Mouse (Mus musculus): ENCODE measurements at regions not wholly inside any gene's neighbourhood (a gene's known extent, or its start where the extent isn't known, plus 50 kb on each side); places are given as distances from the start of the nearest gene placed in this dataset.

DNA sequence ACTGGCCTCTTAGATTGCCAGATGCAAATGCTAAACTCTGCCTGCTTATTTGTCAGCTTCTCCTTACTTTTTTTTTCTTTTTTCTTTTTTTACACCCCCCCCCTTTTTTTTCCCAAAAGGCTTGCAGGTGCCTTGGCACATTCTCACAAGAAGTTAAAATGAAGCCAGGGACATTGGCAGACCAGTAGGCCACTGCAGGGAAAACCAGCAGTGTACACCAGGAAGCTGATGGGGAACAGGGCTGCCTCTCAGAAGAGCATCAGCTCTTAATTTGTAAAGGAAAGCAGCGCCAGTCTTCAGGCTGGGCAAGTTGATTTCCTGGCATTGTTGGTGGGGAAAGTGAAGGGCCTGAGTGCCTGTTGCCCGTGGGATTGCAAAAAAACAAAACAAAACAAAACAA is 83.3 kb downstream of the Gadd45g start:
- intact Hi-C loops (cut with DNase I), result no loop called here
- DNase-seq, result no peak

DNA sequence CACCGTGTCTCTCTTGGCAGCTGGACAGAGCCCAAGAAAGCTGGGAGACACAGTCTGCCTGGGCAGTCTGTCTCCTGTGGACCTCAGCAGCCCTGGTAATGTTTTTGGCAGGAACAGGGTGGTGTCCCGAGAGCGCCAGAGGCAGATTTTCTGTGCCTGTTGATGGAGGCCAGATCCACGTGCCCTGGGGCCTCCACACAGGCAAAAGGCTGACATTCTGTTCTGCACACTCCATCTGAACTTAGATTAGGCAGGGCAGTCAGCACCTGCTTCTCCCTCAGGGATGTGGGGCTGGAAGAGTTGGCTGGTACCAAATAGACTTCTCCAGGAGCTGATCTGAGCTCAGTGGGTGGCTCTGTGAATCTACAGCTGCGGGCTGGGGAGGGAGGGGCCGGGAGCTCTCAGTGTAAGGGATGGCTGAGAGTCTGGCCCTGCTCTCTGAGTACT is 83.8 kb downstream of the Gadd45g start:
- intact Hi-C loops (cut with DNase I), result no loop called here

DNA sequence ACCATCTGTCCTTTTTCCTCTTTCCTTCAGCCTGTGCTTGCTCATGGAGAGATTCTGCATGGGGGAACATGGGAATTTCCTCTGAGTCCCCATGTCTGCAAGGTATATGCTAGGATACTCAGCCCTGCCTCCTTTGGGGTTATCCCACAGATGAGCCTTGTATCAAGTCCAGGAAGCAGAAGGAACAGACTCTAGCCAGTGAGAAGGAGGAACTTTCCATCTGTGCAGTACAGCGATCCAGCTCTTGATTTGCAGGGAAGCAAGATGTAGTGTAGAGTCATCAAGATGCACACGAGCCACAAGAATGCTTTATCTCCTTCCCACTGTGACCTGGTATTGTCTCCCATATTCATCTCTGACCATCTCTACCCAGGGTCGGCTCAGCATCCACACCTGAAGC is 84.5 kb downstream of the Gadd45g start:
- no peak for DNase-seq
- intact Hi-C loops (cut with DNase I), result no loop called here

More for the DNA sequence above, 83.8 kb downstream of the Gadd45g start:
- DNase-seq, result peak; percentile 49 to 61

DNA sequence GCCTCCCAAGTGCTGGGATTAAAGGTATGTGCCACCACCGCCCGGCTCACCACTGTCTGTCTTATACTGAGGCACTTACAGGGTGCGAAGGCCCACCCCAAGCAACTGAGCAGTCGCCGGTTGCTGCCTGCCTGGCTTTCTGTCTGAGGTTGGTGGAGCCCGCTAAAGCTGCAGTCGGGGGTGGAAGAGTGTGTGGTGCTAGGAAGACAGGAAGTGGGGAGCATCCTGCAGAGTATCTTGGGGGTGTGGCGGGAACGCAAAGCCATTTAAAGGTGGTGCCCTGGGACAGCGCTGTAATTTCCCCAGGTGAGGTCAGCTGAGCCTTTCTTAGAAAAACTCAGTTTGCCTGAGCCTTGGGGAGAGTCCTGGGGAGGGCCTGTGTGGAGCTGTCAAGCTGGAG is 89.3 kb downstream of the Gadd45g start:
- intact Hi-C loops (cut with DNase I), result no loop called here
- DNase-seq, result no peak

DNA sequence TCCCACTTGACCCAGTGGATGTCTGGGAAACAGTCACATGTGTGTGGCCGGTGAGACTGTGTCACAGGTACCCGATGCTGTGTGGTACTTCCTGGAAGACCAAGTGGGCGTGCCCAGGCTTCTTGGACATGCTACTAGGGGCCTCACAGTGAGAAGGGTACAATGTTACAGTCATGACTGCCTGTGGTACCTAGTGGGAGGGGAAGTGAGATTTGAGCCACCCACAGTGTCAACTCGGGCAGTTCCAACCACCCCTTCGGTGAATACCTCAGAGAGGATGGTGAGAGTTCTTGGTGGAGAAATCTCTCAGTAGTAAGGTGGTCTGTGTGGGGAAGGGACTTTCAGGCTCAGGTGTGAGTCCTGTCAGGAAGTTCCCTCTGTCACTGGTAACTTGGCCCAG is 90.0 kb downstream of the Gadd45g start:
- intact Hi-C loops (cut with DNase I), result no loop called here
- no peak for DNase-seq

DNA sequence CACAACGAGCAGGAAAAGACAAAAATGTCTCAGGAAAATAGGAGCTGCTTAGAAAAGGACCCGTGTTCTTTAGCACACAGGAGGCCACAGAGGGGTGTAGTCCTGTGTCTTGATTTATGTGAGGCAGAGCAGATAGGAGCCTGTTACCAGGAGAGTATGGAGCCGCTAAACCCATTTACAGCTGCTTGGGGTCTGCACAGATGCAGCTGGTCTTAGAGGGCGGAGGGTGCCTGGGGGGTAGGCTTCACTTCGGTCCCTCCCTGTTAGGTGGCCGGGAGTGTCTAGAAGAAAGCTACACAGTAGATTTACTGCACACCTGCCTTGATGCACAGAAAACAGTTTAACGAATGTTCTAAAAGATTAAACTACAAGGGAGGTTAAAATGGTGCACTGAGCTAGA is 91.4 kb downstream of the Gadd45g start:
- intact Hi-C loops (cut with DNase I), result no loop called here

DNA sequence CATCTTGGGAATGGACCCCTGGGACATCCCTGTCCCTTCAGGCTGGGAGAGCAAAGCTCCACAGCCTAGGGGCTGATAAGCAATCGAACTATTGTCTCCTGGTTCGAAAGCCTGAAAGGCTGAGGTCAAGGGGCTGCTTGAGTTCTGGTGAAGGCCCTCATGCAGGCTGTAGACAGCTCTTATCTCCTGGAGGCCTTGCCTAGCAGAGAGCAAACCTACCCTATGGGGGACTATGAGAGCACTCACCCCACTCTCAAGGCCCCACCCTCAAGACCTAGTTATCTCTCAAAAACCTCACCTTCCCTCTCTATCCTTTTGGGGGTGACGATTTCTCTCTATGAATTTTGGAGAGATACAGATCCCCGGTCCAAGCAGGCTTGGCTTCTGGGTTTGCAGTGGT is 92.8 kb downstream of the Gadd45g start:
- DNase-seq, result no peak
- intact Hi-C loops (cut with DNase I), result no loop called here

More for the DNA sequence above, 91.4 kb downstream of the Gadd45g start:
- DNase-seq, result no peak

DNA sequence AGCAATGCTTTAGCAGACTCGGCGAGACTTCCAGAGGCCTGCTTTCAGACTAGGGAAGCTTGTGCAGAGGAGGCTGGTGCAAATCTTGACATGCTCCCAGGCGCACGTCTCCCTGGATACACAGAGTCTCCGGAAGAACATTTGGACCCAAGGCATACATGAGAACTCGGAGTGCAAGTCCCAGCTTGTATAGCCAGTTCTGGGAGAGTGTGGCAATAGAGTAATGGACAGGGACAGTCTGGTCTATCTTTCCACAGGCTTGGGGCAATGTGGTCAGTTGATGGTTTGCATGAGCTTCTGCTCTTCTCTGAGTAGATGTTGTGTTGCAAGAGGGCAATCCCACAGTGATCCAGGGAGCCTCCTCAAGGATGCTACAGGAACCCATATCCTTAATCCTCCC is 93.2 kb downstream of the Gadd45g start:
- no peak for DNase-seq

DNA sequence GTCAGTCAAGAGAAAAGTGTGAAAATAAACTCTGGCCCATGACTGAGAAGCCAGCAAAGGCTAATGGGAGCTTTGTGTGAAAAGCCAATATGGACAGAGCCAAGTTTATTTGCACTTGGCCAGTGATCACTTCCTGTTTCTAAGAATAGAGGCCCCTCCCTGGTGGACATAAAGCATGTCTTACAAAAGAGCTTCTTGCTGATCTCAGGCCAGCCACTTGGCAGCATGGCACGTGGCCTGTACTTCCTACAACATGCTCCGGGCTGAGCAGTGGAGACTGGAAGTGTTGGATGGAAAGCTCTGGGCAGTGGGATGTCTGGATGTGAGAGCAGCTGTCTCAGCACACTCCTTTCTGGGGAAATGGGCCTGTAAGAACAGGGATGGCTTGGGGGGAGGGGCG is 99.7 kb downstream of the Gadd45g start:
- intact Hi-C loops (cut with DNase I), result no loop called here
- DNase-seq, result peak in 1 of 2 experiments; percentile 16

More for the DNA sequence above, 93.2 kb downstream of the Gadd45g start:
- intact Hi-C loops (cut with DNase I), result no loop called here

DNA sequence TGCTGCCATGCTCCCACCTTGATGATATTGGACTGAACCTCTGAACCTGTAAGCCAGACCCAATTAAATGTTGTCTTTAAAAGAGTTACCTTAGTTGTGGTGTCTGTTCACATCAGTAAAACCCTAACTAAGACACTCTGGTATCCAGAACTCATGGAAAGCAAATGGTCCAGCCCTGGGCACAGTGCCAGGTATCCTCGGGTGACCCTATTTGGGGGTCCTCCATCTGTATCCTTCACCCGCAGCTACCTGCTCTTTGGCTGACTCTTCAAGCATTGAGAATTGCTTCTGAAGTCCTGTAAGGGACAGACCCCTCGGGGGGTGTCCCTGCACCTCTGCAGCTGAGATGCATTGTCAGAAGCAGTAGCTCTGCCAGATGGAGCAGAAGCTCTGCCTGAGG is 102.4 kb downstream of the Gadd45g start:
- intact Hi-C loops (cut with DNase I), result no loop called here
- DNase-seq, result no peak

DNA sequence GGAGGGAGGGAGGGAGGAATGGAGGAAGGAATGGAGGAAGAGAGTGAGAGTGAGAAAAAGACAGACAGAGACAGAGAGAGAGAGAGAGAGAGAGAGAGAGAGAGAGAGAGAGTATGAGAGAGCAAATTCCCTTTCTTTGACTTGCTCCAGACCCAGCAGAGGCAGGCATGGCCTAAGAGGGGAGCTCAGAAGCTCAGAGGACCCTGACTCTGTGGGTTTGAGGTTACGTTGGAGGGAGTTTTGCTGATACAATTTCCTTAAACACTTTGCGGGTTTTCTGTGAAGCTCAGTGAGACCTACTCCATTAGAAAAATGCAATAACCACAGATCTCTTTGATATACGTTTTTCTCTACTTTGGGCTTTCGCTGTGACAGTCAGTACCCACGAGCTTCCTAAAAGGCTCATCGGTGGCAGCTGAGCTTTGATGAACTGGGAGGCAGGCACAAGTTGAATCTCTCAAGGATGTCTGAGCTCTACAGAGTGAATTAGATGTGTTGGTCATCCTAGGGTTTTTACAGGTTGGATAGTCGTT is 105.1 kb downstream of the Gadd45g start:
- no peak for DNase-seq
- intact Hi-C loops (cut with DNase I), result no loop called here

DNA sequence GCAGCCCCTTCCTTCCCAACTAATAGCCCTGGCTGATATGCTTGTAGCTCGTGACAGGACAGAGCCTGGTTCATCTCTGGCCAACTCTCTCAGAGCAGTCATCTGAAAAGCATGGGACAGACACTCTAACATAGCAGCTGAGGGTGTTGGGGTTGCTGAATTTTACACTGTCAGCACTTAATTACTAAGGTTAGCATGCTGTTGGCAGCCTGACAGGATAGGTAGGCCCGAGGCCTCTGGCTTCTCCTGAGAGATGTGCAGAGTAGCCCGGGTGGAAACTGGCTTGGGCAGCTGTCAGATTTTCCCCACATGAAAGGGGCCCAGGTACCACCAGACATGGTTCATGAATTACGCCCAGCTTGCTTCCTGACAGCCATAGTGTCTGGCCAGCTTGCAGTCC is 106.6 kb downstream of the Gadd45g start:
- intact Hi-C loops (cut with DNase I), result no loop called here
- no peak for DNase-seq

DNA sequence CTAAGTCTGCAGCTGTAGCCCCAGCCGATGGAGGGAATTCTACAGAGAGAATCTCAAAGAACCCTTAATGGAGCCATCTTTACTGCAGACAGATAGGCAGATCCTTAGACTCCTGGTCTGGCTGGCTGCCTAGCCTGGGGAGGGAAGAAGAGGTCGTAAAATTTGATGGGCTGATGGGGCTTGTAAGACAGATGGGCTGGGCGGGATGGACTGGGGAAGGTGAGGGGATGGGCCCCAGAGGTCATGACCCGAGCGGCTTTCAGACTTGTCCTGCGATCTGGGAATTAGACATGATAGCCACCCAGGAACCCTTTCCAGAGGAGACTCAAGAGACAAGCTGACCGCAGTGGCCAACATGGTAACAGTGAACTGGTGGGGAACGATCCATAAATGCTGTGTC is 107.1 kb downstream of the Gadd45g start:
- intact Hi-C loops (cut with DNase I), result no loop called here
- DNase-seq, result no peak

DNA sequence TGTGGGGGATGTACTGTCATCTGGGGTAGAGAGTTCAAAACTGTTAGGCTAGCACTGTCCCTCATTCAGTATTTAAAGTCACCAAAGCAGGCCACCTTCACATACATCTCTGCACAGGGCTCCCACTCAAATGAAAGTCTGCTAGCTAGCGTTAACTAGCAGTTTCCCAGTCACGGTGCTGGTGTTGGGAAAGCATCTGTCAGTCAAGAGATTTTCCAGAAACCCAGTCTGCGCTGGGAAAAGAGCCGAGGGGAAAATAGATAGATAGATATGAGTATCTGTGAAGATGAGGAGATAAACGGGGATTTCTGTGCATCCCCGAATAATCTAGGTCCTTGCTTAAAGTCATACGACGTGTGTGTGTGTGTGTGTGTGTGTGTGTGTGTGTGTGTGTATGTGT is 110.6 kb downstream of the Gadd45g start:
- no peak for DNase-seq
- intact Hi-C loops (cut with DNase I), result no loop called here

DNA sequence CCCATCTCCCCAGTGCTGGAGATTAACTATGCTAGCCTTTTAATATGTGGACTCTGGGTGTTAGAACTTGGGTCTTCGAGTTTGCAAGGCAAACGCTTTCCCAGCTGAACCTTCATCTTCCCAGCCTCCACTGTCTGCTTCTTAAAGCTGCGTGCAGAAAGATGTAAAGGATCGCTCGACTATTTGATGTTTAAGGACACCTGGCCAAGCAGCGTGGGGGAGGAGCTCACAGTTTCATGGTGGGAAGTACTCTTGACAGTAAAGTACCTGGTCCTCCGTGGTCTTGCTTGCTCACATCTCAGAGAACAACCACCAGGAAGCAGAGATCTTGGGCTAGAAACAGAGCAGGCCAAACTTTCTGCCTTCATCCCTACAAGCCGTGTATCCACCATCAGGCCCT is 113.1 kb downstream of the Gadd45g start:
- intact Hi-C loops (cut with DNase I), result no loop called here
- DNase-seq, result no peak

DNA sequence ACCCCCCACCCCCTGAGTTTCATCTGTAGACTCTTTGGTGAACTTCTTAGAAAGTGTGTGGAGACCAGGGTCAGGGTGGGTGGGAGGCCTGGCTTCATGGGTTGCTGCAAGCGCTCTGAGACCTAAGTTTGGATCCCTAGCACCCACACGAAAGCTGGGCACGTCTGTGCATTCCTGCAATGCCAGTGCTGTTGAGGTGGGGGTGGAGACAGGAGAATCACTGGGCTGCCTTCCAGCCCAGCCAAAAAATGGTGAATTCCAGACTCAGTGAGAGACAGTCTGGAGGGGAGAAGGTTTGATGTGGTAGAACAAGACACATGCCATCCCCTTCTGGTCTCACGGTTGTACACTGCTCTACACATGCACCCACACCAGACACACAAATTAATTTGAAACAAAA is 113.8 kb downstream of the Gadd45g start:
- intact Hi-C loops (cut with DNase I), result no loop called here
- DNase-seq, result no peak

DNA sequence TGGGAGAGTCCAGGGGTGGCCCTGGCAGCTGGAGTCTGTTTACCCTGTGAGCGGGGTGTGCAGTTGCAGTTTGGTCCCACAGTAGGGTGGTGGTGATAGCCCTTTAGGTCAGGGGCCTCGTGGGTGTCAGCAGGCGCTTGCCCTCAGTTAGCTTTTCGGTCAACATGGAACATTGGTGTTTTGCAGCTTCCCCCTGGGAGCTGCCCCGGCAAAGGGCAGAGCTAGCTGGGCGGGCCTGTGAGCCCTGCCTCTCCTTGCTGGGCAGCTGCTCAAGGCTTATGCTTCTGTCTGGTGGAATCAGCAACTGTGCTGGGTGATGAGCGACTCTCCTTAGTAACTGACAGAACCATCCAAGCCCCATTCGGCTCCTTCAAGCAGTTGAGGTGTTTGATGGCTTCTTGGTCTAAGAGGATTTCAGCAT is 115.7 kb downstream of the Gadd45g start:
- DNase-seq, result peak; percentile 30 to 45
- intact Hi-C loops (cut with DNase I), result no loop called here

DNA sequence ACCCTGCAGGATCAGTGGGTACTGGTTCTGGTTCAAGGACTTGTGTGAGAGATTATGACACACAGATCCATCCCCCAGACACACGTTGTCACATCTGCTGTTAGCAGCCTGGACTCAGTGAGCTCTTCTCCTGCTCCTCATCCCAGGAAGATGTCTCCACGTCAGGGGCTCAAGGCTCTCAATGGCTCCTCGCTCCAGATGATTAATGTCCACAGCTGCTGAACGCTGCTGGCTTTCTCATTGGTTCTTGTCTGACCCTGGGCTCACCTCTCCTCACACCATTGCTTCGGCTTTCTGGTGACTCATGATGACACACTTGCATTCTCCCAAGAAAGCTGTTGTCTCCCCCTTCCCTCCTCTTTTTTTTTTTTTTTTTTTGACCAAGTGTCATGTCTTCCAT is 116.2 kb downstream of the Gadd45g start:
- no peak for DNase-seq
- intact Hi-C loops (cut with DNase I), result no loop called here

DNA sequence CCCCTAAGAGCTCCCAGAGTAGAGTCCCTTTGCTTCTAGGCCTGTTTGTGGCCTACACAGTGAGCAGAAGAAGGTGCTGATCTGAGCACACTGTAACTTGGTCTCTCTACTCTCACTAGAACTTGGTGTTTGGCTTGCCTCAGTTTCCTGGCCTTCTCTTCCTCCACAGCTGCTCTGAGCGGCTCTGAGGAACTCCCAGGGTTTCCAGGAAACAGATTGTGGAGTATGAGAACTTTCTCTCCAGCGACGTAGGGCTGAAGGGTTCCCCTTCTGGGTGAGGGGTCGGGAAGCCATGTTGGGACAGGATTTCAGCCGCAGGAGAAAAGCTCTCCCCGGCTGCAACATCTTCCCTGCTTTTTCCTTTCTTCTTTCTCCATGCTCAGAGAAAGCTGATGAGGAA is 117.5 kb downstream of the Gadd45g start:
- no peak for DNase-seq
- intact Hi-C loops (cut with DNase I), result no loop called here

DNA sequence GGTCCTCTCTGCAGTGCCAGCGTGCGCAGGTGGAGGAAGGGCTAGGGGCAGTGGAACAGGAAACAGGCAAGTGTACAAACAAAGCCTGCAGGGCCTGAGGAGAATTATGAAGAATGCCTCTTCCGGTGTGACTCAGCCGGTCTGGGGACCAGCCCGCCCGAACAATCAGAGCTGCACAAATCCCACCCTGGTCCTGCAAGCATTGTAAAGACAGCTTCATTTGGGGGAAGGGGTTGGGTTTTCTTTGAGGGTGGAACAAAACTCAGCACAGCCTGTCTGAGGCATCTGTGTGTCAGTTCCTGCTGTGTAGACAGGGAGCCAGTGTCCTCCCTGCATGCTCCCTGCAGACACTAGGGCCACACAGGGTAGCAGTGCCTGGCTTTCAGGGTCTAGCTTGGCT is 117.9 kb downstream of the Gadd45g start:
- intact Hi-C loops (cut with DNase I), result no loop called here
- no peak for DNase-seq

DNA sequence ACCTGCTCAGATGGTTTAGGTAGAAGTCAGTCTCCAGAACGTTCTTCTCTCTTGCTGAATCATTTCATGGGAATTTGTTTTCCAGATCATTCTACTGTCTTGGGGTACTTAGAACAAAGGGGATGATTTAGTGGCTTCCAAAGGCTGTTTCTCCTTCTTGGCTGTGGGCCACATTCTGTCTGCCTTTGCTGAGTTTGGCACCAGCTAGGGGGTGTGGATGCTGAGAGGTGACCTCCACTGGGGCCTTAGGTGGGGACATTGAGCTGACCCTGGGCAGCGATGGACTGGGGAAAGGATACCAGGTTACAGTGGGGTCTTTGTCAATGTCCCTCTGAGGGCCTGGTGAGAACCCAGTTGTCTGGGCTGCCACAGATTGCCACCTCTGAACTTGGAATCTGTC is 118.4 kb downstream of the Gadd45g start:
- intact Hi-C loops (cut with DNase I), result no loop called here
- no peak for DNase-seq

DNA sequence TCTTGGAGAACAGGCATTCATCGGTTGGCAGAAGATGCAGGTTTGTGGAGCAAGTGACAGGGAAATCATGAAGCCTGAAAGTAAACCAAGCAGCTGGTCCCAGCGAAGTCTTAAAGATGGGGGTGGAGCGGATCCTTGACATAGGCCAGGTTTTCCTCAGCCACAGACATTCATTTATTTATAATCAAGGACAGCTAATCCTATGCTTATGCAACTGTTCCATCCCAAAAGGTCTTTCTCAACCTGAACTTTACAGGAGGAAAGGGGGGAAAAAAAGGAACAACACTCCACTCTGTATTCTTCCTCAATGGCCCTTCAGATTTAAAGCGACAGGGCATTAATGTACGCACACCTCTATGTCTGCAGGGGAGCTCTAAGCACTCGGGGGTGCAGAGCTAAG is 121.6 kb downstream of the Gadd45g start:
- no peak for DNase-seq
- intact Hi-C loops (cut with DNase I), result no loop called here

DNA sequence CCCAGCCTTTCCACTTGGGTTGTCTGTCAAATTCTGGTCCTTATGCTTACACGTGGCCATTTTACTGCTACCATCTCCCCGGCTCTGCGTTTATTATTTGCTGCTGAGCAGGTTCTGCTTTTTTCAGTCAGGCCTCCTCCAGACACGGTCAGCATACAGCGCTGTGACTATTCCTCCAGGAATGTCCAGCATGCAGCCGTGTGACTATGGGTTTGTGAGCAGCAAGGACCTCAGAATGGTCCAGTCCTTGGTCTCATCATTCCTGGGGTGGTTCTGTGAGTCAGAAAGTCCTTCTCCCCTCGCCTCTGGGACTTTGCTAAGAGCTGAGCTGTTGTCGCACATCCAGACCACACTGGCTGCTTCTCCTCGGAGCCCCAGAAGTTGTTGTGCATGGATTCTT is 122.3 kb downstream of the Gadd45g start:
- intact Hi-C loops (cut with DNase I), result no loop called here
- no peak for DNase-seq

Data from gastrocnemius, postnatal 36 days (tissue).